Mouse (Mus musculus): ENCODE measurements around the gene Mtf2.
"Not testable (repeated sequence)": the region's sequence is repeated elsewhere in the genome, so short reads cannot be mapped to it uniquely, and the experiment has no call there.

The Mtf2 gene

GRCm38 (mm10) chr5:108065465-108066411 is at the start of gene Mtf2:
Gene Mtf2, plus strand, starts transcription at chr5:108065674.
- DNase-seq (ENCODE audit: low read depth, low spot score): peak; percentile 93

- DNase-seq (ENCODE audit: low read depth, low spot score): no peak
Observed at GRCm38 (mm10) chr5:108017232-108017631, 48.2 kb upstream of the Mtf2 start.

- no peak for DNase-seq (ENCODE audit: low read depth, low spot score)
Observed at GRCm38 (mm10) chr5:108019367-108019766, 46.1 kb upstream of the Mtf2 start.

- DNase-seq (ENCODE audit: low read depth, low spot score): no peak
Observed at GRCm38 (mm10) chr5:108021346-108021745, 44.1 kb upstream of the Mtf2 start.

GRCm38 (mm10) chr5:108028230-108028629 is 37.2 kb upstream of the Mtf2 start:
- no peak for DNase-seq (ENCODE audit: low read depth, low spot score)

GRCm38 (mm10) chr5:108028797-108029536 is 36.5 kb upstream of the Mtf2 start:
- DNase-seq (ENCODE audit: low read depth, low spot score): not testable (repeated sequence)

- DNase-seq (ENCODE audit: low read depth, low spot score): no peak
Observed at GRCm38 (mm10) chr5:108029968-108030367, 35.5 kb upstream of the Mtf2 start.

- no peak for DNase-seq (ENCODE audit: low read depth, low spot score)
Observed at GRCm38 (mm10) chr5:108031267-108031666, 34.2 kb upstream of the Mtf2 start.

GRCm38 (mm10) chr5:108034194-108034593 is 31.3 kb upstream of the Mtf2 start:
- peak; percentile 55 for DNase-seq (ENCODE audit: low read depth, low spot score)

- no peak for DNase-seq (ENCODE audit: low read depth, low spot score)
Observed at GRCm38 (mm10) chr5:108035523-108035922, 30.0 kb upstream of the Mtf2 start.

GRCm38 (mm10) chr5:108042061-108042460 is 23.4 kb upstream of the Mtf2 start:
- DNase-seq (ENCODE audit: low read depth, low spot score): no peak

GRCm38 (mm10) chr5:108043908-108044307 is 21.6 kb upstream of the Mtf2 start:
- no peak for DNase-seq (ENCODE audit: low read depth, low spot score)

GRCm38 (mm10) chr5:108049711-108050268 is 15.7 kb upstream of the Mtf2 start:
- DNase-seq (ENCODE audit: low read depth, low spot score): no peak

- DNase-seq (ENCODE audit: low read depth, low spot score): no peak
Observed at GRCm38 (mm10) chr5:108051026-108051425, 14.4 kb upstream of the Mtf2 start.

GRCm38 (mm10) chr5:108051727-108052126 is 13.7 kb upstream of the Mtf2 start:
- not testable (repeated sequence) for DNase-seq (ENCODE audit: low read depth, low spot score)

- no peak for DNase-seq (ENCODE audit: low read depth, low spot score)
Observed at GRCm38 (mm10) chr5:108052200-108052599, 13.3 kb upstream of the Mtf2 start.

GRCm38 (mm10) chr5:108053566-108053965 is 11.9 kb upstream of the Mtf2 start:
- no peak for DNase-seq (ENCODE audit: low read depth, low spot score)

- DNase-seq (ENCODE audit: low read depth, low spot score): no peak
Observed at GRCm38 (mm10) chr5:108060413-108060812, 5.1 kb upstream of the Mtf2 start.

- DNase-seq (ENCODE audit: low read depth, low spot score): no peak
Observed at GRCm38 (mm10) chr5:108072301-108072700, 6.8 kb downstream of the Mtf2 start.

GRCm38 (mm10) chr5:108076241-108076640 is 10.8 kb downstream of the Mtf2 start:
- no peak for DNase-seq (ENCODE audit: low read depth, low spot score)

GRCm38 (mm10) chr5:108076833-108077540 is 11.5 kb downstream of the Mtf2 start:
- no peak for DNase-seq (ENCODE audit: low read depth, low spot score)

GRCm38 (mm10) chr5:108079603-108080002 is 14.1 kb downstream of the Mtf2 start:
- DNase-seq (ENCODE audit: low read depth, low spot score): no peak

Measured in skeletal muscle tissue, adult 2 months (tissue).